Mouse (Mus musculus) ovary, adult 18-20 months (tissue): ENCODE data around the gene Hmbs.

Source experiments
- DNase-seq: peaks from one replicate; pipeline ENCODE4 v3.0.0; 2022; ENCODE audit warnings: low spot score, mixed read lengths

Hmbs gene

DNA sequence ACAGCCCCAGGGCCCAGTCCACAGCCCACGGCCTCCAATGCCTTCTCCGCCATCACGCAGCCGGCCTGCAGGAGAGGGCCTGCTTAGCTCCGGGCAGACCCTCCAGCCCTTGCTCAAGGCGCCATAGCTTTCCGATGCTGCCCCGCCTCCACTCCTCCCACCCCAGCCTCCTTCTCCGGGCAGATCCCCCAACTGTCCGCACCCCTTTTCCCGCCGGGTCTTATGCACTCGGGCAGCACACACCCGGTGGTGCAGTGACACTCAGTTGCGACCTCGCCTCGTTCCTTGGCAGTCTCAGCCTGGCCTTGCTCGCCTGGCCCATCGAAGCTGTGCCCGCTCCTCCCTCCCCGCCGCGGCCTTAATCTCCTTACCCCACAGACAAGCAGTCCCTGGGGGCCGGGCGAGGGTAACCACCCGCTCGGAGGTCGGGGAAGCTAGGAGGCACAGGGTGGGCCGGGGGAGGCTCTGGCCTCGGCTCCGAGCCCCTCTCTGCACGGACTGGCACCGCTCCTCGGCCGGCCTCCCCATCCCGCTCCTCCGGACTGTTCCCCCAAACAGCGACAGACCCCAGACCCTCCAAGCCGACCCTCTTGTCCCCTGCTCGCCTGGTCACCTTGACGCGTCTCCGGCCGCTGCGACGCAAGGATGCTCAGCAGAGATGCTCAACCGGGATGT, 56.5 kb downstream of the Hmbs start:
- DNase-seq, result peak; percentile 41

DNA sequence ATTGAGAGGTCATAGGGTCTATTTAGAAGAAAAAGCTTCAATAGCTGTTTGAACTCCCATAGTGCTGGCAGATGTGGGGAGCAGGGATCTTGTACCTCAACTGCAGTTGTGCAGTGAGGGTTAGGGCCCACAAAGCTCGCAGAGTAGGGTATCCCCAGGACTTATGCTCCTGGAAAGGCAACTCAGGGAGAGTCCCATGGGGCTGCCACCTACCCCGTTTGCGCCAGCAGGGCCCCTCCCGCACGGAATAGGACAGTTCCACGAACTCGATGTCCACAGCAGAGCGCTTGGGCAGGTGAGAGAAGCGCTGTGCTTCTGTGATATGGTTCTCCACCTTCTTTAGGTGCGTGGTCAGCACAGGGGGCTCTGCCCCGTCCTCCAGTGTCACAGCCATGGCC, 57.0 kb downstream of the Hmbs start:
- DNase-seq, result no peak
